Mouse (Mus musculus): ENCODE measurements at regions not wholly inside any gene's neighbourhood (a gene's known extent, or its start where the extent isn't known, plus 50 kb on each side); places are given as distances from the start of the nearest gene placed in this dataset.
A peak's percentile ranks its signal among the peaks of the same experiment; 100 is the strongest.

DNA sequence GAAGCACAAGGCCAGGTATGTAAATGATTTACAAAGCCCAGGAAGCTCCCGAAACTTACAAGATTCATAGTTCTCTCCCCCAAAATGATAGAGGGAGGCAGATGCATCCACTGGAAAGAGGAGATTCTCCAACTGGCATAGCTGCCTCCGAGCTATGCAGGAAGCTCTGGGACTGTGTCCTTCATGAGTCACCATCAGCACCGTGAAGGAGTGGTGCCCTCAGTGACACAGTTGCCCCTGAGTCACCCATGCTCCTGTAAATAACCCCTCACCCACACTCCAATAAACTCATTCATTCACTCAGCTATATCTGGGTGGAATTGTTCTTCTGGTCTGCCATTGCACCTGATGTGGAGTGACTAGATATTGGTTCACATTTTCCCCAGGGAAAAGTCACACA, 114.6 kb downstream of the Zfp169 start:
- no peaks in the 10 kb centered on the region for H3K4me1 ChIP-seq (ENCODE audit: control insufficient read depth, insufficient read depth, low read length)
- ATAC-seq (ENCODE audit: low read depth) = no peak
- H3K27me3 ChIP-seq (ENCODE audit: control insufficient read depth, insufficient read depth, low read length) = no peaks in the 10 kb centered on the region
- 90% methylated on average over 3 of the region's 3 CpGs for WGBS
- H3K9ac ChIP-seq (replicated peaks; ENCODE audit: low read depth, low read length) = no peak overlapping the region
- no peak overlapping the region for H3K27ac ChIP-seq (ENCODE audit: low read depth, low read length)
- H3K9me3 ChIP-seq (ENCODE audit: control insufficient read depth, low read length) = no peaks in the 10 kb centered on the region
- H3K36me3 ChIP-seq (ENCODE audit: control insufficient read depth, insufficient read depth, low read length) = no peaks in the 10 kb centered on the region
- H3K4me3 ChIP-seq (ENCODE audit: low read depth, low read length) = no peak overlapping the region
- H3K4me2 ChIP-seq (ENCODE audit: low read depth, low read length) = no peak overlapping the region

DNA sequence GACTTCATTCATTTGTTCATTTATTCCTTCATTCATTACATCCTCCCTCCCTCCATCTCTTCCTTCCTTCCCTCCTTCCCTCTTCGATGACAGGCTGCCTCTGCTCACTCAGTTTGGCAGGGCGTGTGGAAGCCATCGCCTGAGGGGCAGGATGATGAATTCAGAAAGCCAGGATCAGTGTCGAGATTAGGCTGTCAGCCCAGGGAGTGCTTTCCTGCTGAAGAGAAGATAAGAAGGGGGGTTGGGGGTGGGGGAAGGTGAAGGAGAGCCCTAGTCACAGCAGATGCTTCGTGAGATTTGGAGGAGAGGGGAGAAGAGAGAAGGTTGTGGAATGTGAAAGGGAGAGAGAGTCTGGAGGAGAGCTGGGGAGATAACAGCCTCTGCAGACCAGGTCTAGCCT, 110.9 kb downstream of the Zfp169 start:
- Histone ChIP-seq H3K9me3 (ENCODE audit: control insufficient read depth, low read length) (no peaks in the 10 kb centered on the region), H3K4me1 (ENCODE audit: control insufficient read depth, insufficient read depth, low read length) (no peaks in the 10 kb centered on the region), H3K27me3 (ENCODE audit: control insufficient read depth, insufficient read depth, low read length) (no peaks in the 10 kb centered on the region), H3K4me3 (ENCODE audit: low read depth, low read length) (no peak overlapping the region), H3K9ac (replicated peaks; ENCODE audit: low read depth, low read length) (no peak overlapping the region), H3K36me3 (ENCODE audit: control insufficient read depth, insufficient read depth, low read length) (no peaks in the 10 kb centered on the region), H3K4me2 (ENCODE audit: low read depth, low read length) (no peak overlapping the region), H3K27ac (ENCODE audit: low read depth, low read length) (no peak overlapping the region)
- no peak for ATAC-seq (ENCODE audit: low read depth)
- 42% methylated on average over 5 of the region's 5 CpGs for WGBS

DNA sequence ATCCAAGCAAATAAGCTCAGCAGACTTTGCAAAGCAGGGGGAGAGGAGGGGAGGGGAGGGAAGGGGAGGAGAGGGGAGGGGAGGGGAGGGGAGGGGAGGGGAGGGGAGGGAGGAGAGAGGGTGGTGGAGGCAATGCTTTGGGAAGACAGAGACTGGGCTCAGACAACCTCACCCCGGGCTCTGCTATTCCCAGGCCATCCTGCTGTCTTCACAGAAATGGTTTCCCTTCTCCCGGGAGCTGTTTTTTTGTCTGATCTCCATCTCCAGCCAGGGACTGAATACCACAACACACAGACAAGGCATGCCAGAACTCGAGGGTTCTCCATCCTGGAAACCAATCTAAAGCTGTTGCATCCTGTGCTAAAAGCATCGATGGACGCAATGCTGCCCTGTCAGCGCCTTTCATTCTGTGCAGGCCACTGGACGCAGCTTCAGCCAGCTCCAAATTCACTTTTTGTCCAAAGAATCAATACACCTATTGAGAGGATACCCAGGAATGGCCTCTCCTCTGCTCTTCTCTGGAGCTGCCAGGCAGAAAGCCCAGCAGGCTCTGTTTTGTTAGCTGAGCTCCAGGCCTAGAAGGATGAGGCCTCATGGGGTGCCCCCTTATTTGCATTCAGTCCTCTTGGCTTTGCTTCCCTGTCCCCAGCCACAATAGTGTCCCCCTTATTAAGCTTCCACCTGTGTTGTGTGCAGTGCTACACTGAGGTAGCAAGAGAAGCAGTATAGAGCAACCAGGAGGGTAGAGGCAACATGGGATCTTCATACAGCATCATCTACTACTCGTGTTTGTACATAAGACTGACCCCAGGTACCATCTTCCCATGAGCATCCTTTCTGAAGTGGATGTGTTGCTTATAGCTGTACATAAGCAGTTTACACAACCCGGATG, 90.6 kb downstream of the Zfp169 start:
- no peak overlapping the region for H3K4me2 ChIP-seq (ENCODE audit: low read depth, low read length)
- no peaks in the 10 kb centered on the region for H3K27me3 ChIP-seq (ENCODE audit: control insufficient read depth, insufficient read depth, low read length)
- H3K27ac ChIP-seq (ENCODE audit: low read depth, low read length) = peak overlapping the region; percentile 66; the same call in 1 of the 2 replicates
- no peak overlapping the region for H3K9ac ChIP-seq (replicated peaks; ENCODE audit: low read depth, low read length)
- no peaks in the 10 kb centered on the region for H3K36me3 ChIP-seq (ENCODE audit: control insufficient read depth, insufficient read depth, low read length)
- 38% methylated on average over 9 of the region's 9 CpGs for WGBS
- H3K9me3 ChIP-seq (ENCODE audit: control insufficient read depth, low read length) = no peaks in the 10 kb centered on the region
- H3K4me3 ChIP-seq (ENCODE audit: low read depth, low read length) = no peak overlapping the region
- 0 out of 2 replicates have a peak, but pooled peaks cover 2% of the 10 kb centered on the region for H3K4me1 ChIP-seq (ENCODE audit: control insufficient read depth, insufficient read depth, low read length)
- ATAC-seq (ENCODE audit: low read depth) = peak; percentile 65

DNA sequence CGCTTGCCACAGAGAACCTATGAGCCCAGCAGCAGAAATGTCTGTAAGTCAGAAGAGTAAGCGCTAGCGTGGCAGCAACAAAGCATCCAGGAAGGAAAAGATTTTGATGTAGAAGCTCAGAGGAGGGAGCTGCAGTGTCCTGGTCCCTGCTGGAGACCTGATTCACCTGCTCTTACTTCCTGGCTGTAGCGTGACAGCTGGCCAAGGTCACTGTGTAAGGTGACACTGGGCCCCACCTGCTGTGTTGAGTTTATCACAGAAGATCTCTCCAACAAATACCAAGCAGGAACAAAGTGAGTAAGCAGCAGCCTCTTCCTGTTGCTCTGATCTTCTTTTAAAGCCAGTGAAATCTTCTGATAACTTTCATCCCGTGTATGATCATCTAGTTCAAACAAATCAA, 86.4 kb downstream of the Zfp169 start:
- H3K27ac ChIP-seq (ENCODE audit: low read depth, low read length) = no peak overlapping the region
- 78% methylated on average over 5 of the region's 5 CpGs for WGBS
- H3K36me3 ChIP-seq (ENCODE audit: control insufficient read depth, insufficient read depth, low read length) = no peaks in the 10 kb centered on the region
- no peak for ATAC-seq (ENCODE audit: low read depth)
- 0 out of 2 replicates have a peak, but pooled peaks cover 2% of the 10 kb centered on the region for H3K4me1 ChIP-seq (ENCODE audit: control insufficient read depth, insufficient read depth, low read length)
- no peaks in the 10 kb centered on the region for H3K9me3 ChIP-seq (ENCODE audit: control insufficient read depth, low read length)
- no peak overlapping the region for H3K4me3 ChIP-seq (ENCODE audit: low read depth, low read length)
- H3K4me2 ChIP-seq (ENCODE audit: low read depth, low read length) = no peak overlapping the region
- H3K9ac ChIP-seq (replicated peaks; ENCODE audit: low read depth, low read length) = no peak overlapping the region
- no peaks in the 10 kb centered on the region for H3K27me3 ChIP-seq (ENCODE audit: control insufficient read depth, insufficient read depth, low read length)

DNA sequence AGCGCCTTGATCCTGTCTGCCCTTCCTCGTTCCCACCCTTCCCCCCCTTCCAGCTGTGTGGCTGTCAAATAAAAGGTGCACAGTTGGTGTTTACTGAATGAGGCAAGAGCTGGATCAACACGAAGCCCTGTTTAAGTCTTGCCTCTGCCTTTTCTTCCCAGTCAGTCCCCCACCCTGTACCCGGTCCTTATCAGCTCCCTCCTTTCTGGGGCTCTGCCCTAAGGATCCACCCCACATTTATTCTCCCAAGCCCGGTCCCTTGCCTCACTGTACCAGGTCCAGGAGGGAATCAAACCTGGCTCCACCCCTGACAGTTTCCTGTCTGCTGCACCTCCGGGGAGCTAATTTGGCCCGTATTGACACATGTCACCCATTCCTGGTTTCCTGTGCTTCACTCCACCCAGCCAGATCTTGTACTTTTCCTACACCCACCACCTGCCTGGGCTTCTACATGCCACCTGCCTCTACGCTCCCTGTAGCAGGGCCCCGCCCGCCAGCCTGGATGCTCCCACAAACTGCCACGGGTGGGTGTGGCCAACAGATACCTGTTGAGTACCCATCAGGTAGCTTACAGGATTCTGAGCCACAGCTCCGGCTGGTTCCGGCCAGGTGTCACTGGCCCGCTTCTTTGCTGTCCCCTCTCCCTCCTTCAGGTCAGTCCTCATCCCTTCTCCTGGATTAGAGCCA, 76.4 kb downstream of the Zfp169 start:
- Histone ChIP-seq H3K4me1 (ENCODE audit: control insufficient read depth, insufficient read depth, low read length) (no peaks in the 10 kb centered on the region), H3K36me3 (ENCODE audit: control insufficient read depth, insufficient read depth, low read length) (no peaks in the 10 kb centered on the region), H3K27ac (ENCODE audit: low read depth, low read length) (no peak overlapping the region), H3K4me2 (ENCODE audit: low read depth, low read length) (no peak overlapping the region), H3K4me3 (ENCODE audit: low read depth, low read length) (no peak overlapping the region), H3K9ac (replicated peaks; ENCODE audit: low read depth, low read length) (no peak overlapping the region), H3K27me3 (ENCODE audit: control insufficient read depth, insufficient read depth, low read length) (no peaks in the 10 kb centered on the region), H3K9me3 (ENCODE audit: control insufficient read depth, low read length) (no peaks in the 10 kb centered on the region)
- ATAC-seq (ENCODE audit: low read depth) = no peak
- 80% methylated on average over 14 of the region's 14 CpGs for WGBS

Data from neural tube, embryonic 14.5 days (tissue).